Mouse (Mus musculus): ENCODE results near the gene Draxin. TPM values are rescaled to one million over a fixed set of nuclear protein-coding genes. Genes with fewer than 3 reads are reported as not detected.

Gene Draxin
- total and polyA plus RNA-seq, 2 experiments, result not detected

- peak overlapping the region; percentile 92 for H3K9ac ChIP-seq (ENCODE audit: low read depth, low read length)
- H3K27me3 ChIP-seq (ENCODE audit: control insufficient read depth, insufficient read depth, low read length), result no peaks in the 10 kb centered on the region
- peak overlapping the region; percentile 87 for H3K4me3 ChIP-seq (ENCODE audit: insufficient read depth, low read depth, low read length)
- H3K27ac ChIP-seq (replicated peaks; ENCODE audit: insufficient read depth, low read depth, low read length), result peak overlapping the region; percentile 95
- H3K79me2 ChIP-seq (ENCODE audit: control insufficient read depth, insufficient read depth, low read length), result peaks cover 4% of the 10 kb centered on the region; the same call in 1 of the 2 replicates
- peak; percentile 84 for DNase-seq (ENCODE audit: extremely low read depth, low read depth, low spot score)
- under 1% methylated on average over 65 of the region's 65 CpGs for WGBS
- H3K4me1 ChIP-seq (ENCODE audit: control insufficient read depth, insufficient read depth, low read length), result peaks cover 9% of the 10 kb centered on the region
- 0 out of 2 replicates have a peak, but pooled peaks have one; percentile 46 for TF ChIP-seq POLR2A (IDR thresholded peaks at IDR 0.05; ENCODE audit: extremely low read depth, insufficient read depth, low read length)
- TF ChIP-seq CTCF (IDR thresholded peaks at IDR 0.05; ENCODE audit: low read depth, low read length), result peak; percentile 93
- H3K36me3 ChIP-seq (ENCODE audit: control insufficient read depth, insufficient read depth, low read length), result no peaks in the 10 kb centered on the region
Measured at GRCm38 (mm10) chr4:148140098-148141011, 9.9 kb upstream of the Draxin start.

- H3K27ac ChIP-seq (replicated peaks; ENCODE audit: insufficient read depth, low read depth, low read length), result peak overlapping the region; percentile 39
- peak overlapping the region; percentile 87 for H3K4me3 ChIP-seq (ENCODE audit: insufficient read depth, low read depth, low read length)
- H3K27me3 ChIP-seq (ENCODE audit: control insufficient read depth, insufficient read depth, low read length), result no peaks in the 10 kb centered on the region
- 2% methylated on average over 12 of the region's 12 CpGs for WGBS
- peaks cover 9% of the 10 kb centered on the region for H3K4me1 ChIP-seq (ENCODE audit: control insufficient read depth, insufficient read depth, low read length)
- no peaks in the 10 kb centered on the region for H3K36me3 ChIP-seq (ENCODE audit: control insufficient read depth, insufficient read depth, low read length)
- no peak for DNase-seq (ENCODE audit: extremely low read depth, low read depth, low spot score)
- TF ChIP-seq CTCF (IDR thresholded peaks at IDR 0.05; ENCODE audit: low read depth, low read length), result no peak
- TF ChIP-seq POLR2A (IDR thresholded peaks at IDR 0.05; ENCODE audit: extremely low read depth, insufficient read depth, low read length), result no peak
- peaks cover 4% of the 10 kb centered on the region; the same call in 1 of the 2 replicates for H3K79me2 ChIP-seq (ENCODE audit: control insufficient read depth, insufficient read depth, low read length)
- peak overlapping the region; percentile 54 for H3K9ac ChIP-seq (ENCODE audit: low read depth, low read length)
Measured at GRCm38 (mm10) chr4:148139767-148140097, 9.2 kb upstream of the Draxin start.

- Histone ChIP-seq H3K9ac (ENCODE audit: low read depth, low read length) (no peak overlapping the region), H3K4me3 (ENCODE audit: insufficient read depth, low read depth, low read length) (no peak overlapping the region), H3K4me1 (ENCODE audit: control insufficient read depth, insufficient read depth, low read length) (no peaks in the 10 kb centered on the region), H3K79me2 (ENCODE audit: control insufficient read depth, insufficient read depth, low read length) (peaks cover 4% of the 10 kb centered on the region; the same call in 1 of the 2 replicates), H3K36me3 (ENCODE audit: control insufficient read depth, insufficient read depth, low read length) (no peaks in the 10 kb centered on the region), H3K27me3 (ENCODE audit: control insufficient read depth, insufficient read depth, low read length) (no peaks in the 10 kb centered on the region), H3K27ac (replicated peaks; ENCODE audit: insufficient read depth, low read depth, low read length) (no peak overlapping the region)
- TF ChIP-seq POLR2A (IDR thresholded peaks at IDR 0.05; ENCODE audit: extremely low read depth, insufficient read depth, low read length), result no peak
- no peak for TF ChIP-seq CTCF (IDR thresholded peaks at IDR 0.05; ENCODE audit: low read depth, low read length)
- no peak for DNase-seq (ENCODE audit: extremely low read depth, low read depth, low spot score)
- 63% methylated on average over 8 of the region's 8 CpGs for WGBS
Measured at GRCm38 (mm10) chr4:148137503-148137902, 7.0 kb upstream of the Draxin start.

GRCm38 (mm10) chr4:148134988-148135387, 4.5 kb upstream of the Draxin start:
- no peak for DNase-seq (ENCODE audit: extremely low read depth, low read depth, low spot score)
- no peaks in the 10 kb centered on the region for H3K36me3 ChIP-seq (ENCODE audit: control insufficient read depth, insufficient read depth, low read length)
- no peak overlapping the region for H3K9ac ChIP-seq (ENCODE audit: low read depth, low read length)
- no peaks in the 10 kb centered on the region for H3K79me2 ChIP-seq (ENCODE audit: control insufficient read depth, insufficient read depth, low read length)
- WGBS, result 58% methylated on average over 8 of the region's 8 CpGs
- H3K4me3 ChIP-seq (ENCODE audit: insufficient read depth, low read depth, low read length), result no peak overlapping the region
- H3K27me3 ChIP-seq (ENCODE audit: control insufficient read depth, insufficient read depth, low read length), result peaks cover 11% of the 10 kb centered on the region
- no peaks in the 10 kb centered on the region for H3K4me1 ChIP-seq (ENCODE audit: control insufficient read depth, insufficient read depth, low read length)
- no peak for TF ChIP-seq POLR2A (IDR thresholded peaks at IDR 0.05; ENCODE audit: extremely low read depth, insufficient read depth, low read length)
- no peak for TF ChIP-seq CTCF (IDR thresholded peaks at IDR 0.05; ENCODE audit: low read depth, low read length)
- H3K27ac ChIP-seq (replicated peaks; ENCODE audit: insufficient read depth, low read depth, low read length), result no peak overlapping the region

- Histone ChIP-seq H3K27ac (replicated peaks; ENCODE audit: insufficient read depth, low read depth, low read length) (no peak overlapping the region), H3K4me3 (ENCODE audit: insufficient read depth, low read depth, low read length) (no peak overlapping the region), H3K27me3 (ENCODE audit: control insufficient read depth, insufficient read depth, low read length) (peaks cover 14% of the 10 kb centered on the region), H3K79me2 (ENCODE audit: control insufficient read depth, insufficient read depth, low read length) (no peaks in the 10 kb centered on the region), H3K4me1 (ENCODE audit: control insufficient read depth, insufficient read depth, low read length) (no peaks in the 10 kb centered on the region), H3K36me3 (ENCODE audit: control insufficient read depth, insufficient read depth, low read length) (no peaks in the 10 kb centered on the region), H3K9ac (ENCODE audit: low read depth, low read length) (no peak overlapping the region)
- no peak for TF ChIP-seq CTCF (IDR thresholded peaks at IDR 0.05; ENCODE audit: low read depth, low read length)
- TF ChIP-seq POLR2A (IDR thresholded peaks at IDR 0.05; ENCODE audit: extremely low read depth, insufficient read depth, low read length), result no peak
- no peak for DNase-seq (ENCODE audit: extremely low read depth, low read depth, low spot score)
- WGBS, result 4% methylated on average over 21 of the region's 21 CpGs
Measured at GRCm38 (mm10) chr4:148131497-148132081, 1.1 kb upstream of the Draxin start.
